Mouse (Mus musculus): Measurements from ENCODE around the gene Zfp658. TPM values are rescaled to one million over a fixed set of nuclear protein-coding genes. Genes with fewer than 3 reads are reported as not detected.
A peak's percentile ranks its signal among the peaks of the same experiment; 100 is the strongest.

Zfp658 gene
- total and polyA plus RNA-seq, 3 experiments: 0.70 to 0.93 (median 0.86) TPM

GRCm38 (mm10) chr7:43530216-43530785, 31.8 kb upstream of the Zfp658 start:
- Histone ChIP-seq H3K9ac (ENCODE audit: low read depth, low read length) (no peak overlapping the region), H3K79me2 (replicated peaks; ENCODE audit: control insufficient read depth, insufficient read depth, low read length) (no peaks in the 10 kb centered on the region), H3K36me3 (ENCODE audit: control insufficient read depth, insufficient read depth, low read length) (no peaks in the 10 kb centered on the region), H3K27me3 (ENCODE audit: control insufficient read depth, insufficient read depth, low read length) (no peaks in the 10 kb centered on the region), H3K27ac (no peak overlapping the region), H3K4me3 (no peak overlapping the region), H3K4me1 (ENCODE audit: control insufficient read depth, insufficient read depth, low read length) (no peaks in the 10 kb centered on the region)
- DNase-seq: no peak
- WGBS: 56% methylated on average over 8 of the region's 8 CpGs
- intact Hi-C loops (cut with DNase I): no loop called here
- TF ChIP-seq EP300 (IDR thresholded peaks at IDR 0.05; ENCODE audit: insufficient read depth, low read depth, low read length) (no peak), POLR2A (IDR thresholded peaks at IDR 0.05; ENCODE audit: insufficient read depth, low read depth, low read length) (no peak), CTCF (IDR thresholded peaks at IDR 0.05) (no peak)

- Histone ChIP-seq H3K79me2 (replicated peaks; ENCODE audit: control insufficient read depth, insufficient read depth, low read length) (no peaks in the 10 kb centered on the region), H3K27ac (no peak overlapping the region), H3K4me1 (ENCODE audit: control insufficient read depth, insufficient read depth, low read length) (no peaks in the 10 kb centered on the region), H3K27me3 (ENCODE audit: control insufficient read depth, insufficient read depth, low read length) (no peaks in the 10 kb centered on the region), H3K4me3 (no peak overlapping the region), H3K9ac (ENCODE audit: low read depth, low read length) (no peak overlapping the region), H3K36me3 (ENCODE audit: control insufficient read depth, insufficient read depth, low read length) (no peaks in the 10 kb centered on the region)
- intact Hi-C loops (cut with DNase I): no loop called here
- DNase-seq: peak in 1 of 2 experiments; percentile 27
- WGBS: 75% methylated on average over 9 of the region's 9 CpGs
- TF ChIP-seq CTCF (IDR thresholded peaks at IDR 0.05) (no peak), EP300 (IDR thresholded peaks at IDR 0.05; ENCODE audit: insufficient read depth, low read depth, low read length) (no peak), POLR2A (IDR thresholded peaks at IDR 0.05; ENCODE audit: insufficient read depth, low read depth, low read length) (no peak)
Observed at GRCm38 (mm10) chr7:43532936-43533505, 29.0 kb upstream of the Zfp658 start.

- intact Hi-C loops (cut with DNase I): no loop called here
Observed at GRCm38 (mm10) chr7:43538524-43538923, 23.5 kb upstream of the Zfp658 start.

GRCm38 (mm10) chr7:43544225-43544977, 17.7 kb upstream of the Zfp658 start, which contains the start of gene Cd33:
Cd33 (minus strand) TSS chr7:43544428.
- 57% methylated on average over 7 of the region's 7 CpGs for WGBS
- DNase-seq: peak in 1 of 2 experiments; percentile 47
- H3K9ac ChIP-seq (ENCODE audit: low read depth, low read length): no peak within 1 kb of the TSS
- no peak for TF ChIP-seq EP300 (IDR thresholded peaks at IDR 0.05; ENCODE audit: insufficient read depth, low read depth, low read length)
- TF ChIP-seq POLR2A (IDR thresholded peaks at IDR 0.05; ENCODE audit: insufficient read depth, low read depth, low read length): no peak
- TF ChIP-seq CTCF (IDR thresholded peaks at IDR 0.05): no peak
- H3K27me3 ChIP-seq (ENCODE audit: control insufficient read depth, insufficient read depth, low read length): no peaks in the 10 kb centered on the region; the same call in 1 of the 2 replicates
- intact Hi-C loops (cut with DNase I): no loop called here
- no peak within 1 kb of the TSS for H3K27ac ChIP-seq
- no peaks in the 10 kb centered on the region for H3K4me1 ChIP-seq (ENCODE audit: control insufficient read depth, insufficient read depth, low read length)
- no peaks in the 10 kb centered on the region for H3K79me2 ChIP-seq (replicated peaks; ENCODE audit: control insufficient read depth, insufficient read depth, low read length)
- no peaks in the 10 kb centered on the region for H3K36me3 ChIP-seq (ENCODE audit: control insufficient read depth, insufficient read depth, low read length)
- no peak within 1 kb of the TSS for H3K4me3 ChIP-seq

More at GRCm38 (mm10) chr7:43538524-43538923, 23.5 kb upstream of the Zfp658 start:
- Histone ChIP-seq H3K27ac (no peak overlapping the region), H3K4me1 (ENCODE audit: control insufficient read depth, insufficient read depth, low read length) (no peaks in the 10 kb centered on the region), H3K36me3 (ENCODE audit: control insufficient read depth, insufficient read depth, low read length) (no peaks in the 10 kb centered on the region), H3K4me3 (no peak overlapping the region), H3K9ac (ENCODE audit: low read depth, low read length) (no peak overlapping the region), H3K79me2 (replicated peaks; ENCODE audit: control insufficient read depth, insufficient read depth, low read length) (no peaks in the 10 kb centered on the region), H3K27me3 (ENCODE audit: control insufficient read depth, insufficient read depth, low read length) (no peaks in the 10 kb centered on the region)
- no peak for DNase-seq
- no peak for TF ChIP-seq EP300 (IDR thresholded peaks at IDR 0.05; ENCODE audit: insufficient read depth, low read depth, low read length)
- no peak for TF ChIP-seq CTCF (IDR thresholded peaks at IDR 0.05)
- no peak for TF ChIP-seq POLR2A (IDR thresholded peaks at IDR 0.05; ENCODE audit: insufficient read depth, low read depth, low read length)
- WGBS: 42% methylated on average over 4 of the region's 4 CpGs

- Histone ChIP-seq H3K27ac (no peak overlapping the region), H3K4me3 (no peak overlapping the region), H3K36me3 (ENCODE audit: control insufficient read depth, insufficient read depth, low read length) (no peaks in the 10 kb centered on the region), H3K27me3 (ENCODE audit: control insufficient read depth, insufficient read depth, low read length) (no peaks in the 10 kb centered on the region; the same call in 1 of the 2 replicates), H3K9ac (ENCODE audit: low read depth, low read length) (no peak overlapping the region), H3K4me1 (ENCODE audit: control insufficient read depth, insufficient read depth, low read length) (no peaks in the 10 kb centered on the region), H3K79me2 (replicated peaks; ENCODE audit: control insufficient read depth, insufficient read depth, low read length) (no peaks in the 10 kb centered on the region)
- intact Hi-C loops (cut with DNase I): no loop called here
- WGBS: 53% methylated on average over 7 of the region's 7 CpGs
- TF ChIP-seq EP300 (IDR thresholded peaks at IDR 0.05; ENCODE audit: insufficient read depth, low read depth, low read length) (no peak), POLR2A (IDR thresholded peaks at IDR 0.05; ENCODE audit: insufficient read depth, low read depth, low read length) (no peak)
- no peak for DNase-seq
Observed at GRCm38 (mm10) chr7:43545656-43546545, 16.2 kb upstream of the Zfp658 start.
